Mouse (Mus musculus) yolk sac, embryonic 10.5 days (tissue): Measurements from ENCODE around the gene Tspan13.

Source experiments
- DNase-seq: peaks from one replicate; pipeline ENCODE4 v3.0.0-alpha.2; 2017; ENCODE audit warnings: low spot score

Gene Tspan13

GRCm38 (mm10) chr12:35975898-35976297, 66.4 kb downstream of the Tspan13 start:
- no peak for DNase-seq

GRCm38 (mm10) chr12:35966768-35967141, 75.5 kb downstream of the Tspan13 start:
- no peak for DNase-seq

- no peak for DNase-seq
Measured at GRCm38 (mm10) chr12:35966098-35966767, 76.1 kb downstream of the Tspan13 start.
